Mouse (Mus musculus): Measurements from ENCODE around the gene Zfp346.
"Not testable (repeated sequence)": the region's sequence is repeated elsewhere in the genome, so short reads cannot be mapped to it uniquely, and the experiment has no call there.

GRCm38 (mm10) chr13:55097841-55098240 lies 7.3 kb upstream of the Zfp346 start:
- not testable (repeated sequence) for TF ChIP-seq GATA1 (IDR thresholded peaks at IDR 0.05; ENCODE audit: borderline replicate concordance, low read length); FLI1 (IDR thresholded peaks at IDR 0.05; ENCODE audit: low read length)

Measured in megakaryocyte, embryonic 14.5 days (primary cell).